Mouse (Mus musculus) neural tube, embryonic 14.5 days (tissue): ENCODE results near the gene Rnf8. TPM values are rescaled to one million over a fixed set of nuclear protein-coding genes. Genes with fewer than 3 reads are reported as not detected.
A peak's percentile ranks its signal among the peaks of the same experiment; 100 is the strongest.
"Not testable (repeated sequence)": the region's sequence is repeated elsewhere in the genome, so short reads cannot be mapped to it uniquely, and the experiment has no call there.

ENCODE experiments used
- ATAC-seq: fragments of 200-750 bp; cut with Nextera tagmentation; 2 replicates; pipeline ENCODE4 v1.8.0; 2017; ENCODE audit warnings: low read depth, mild to moderate bottlenecking, moderate TSS enrichment, moderate library complexity
- H3K27ac ChIP-seq: fragments of 300-500 bp; sonication (generic); 2 replicates; pipeline ENCODE4 v1.5.1; 2014; ENCODE audit warnings: low read depth, mild to moderate bottlenecking, control low read depth, low read length, moderate library complexity, mixed read lengths
- H3K27me3 ChIP-seq: fragments of 300-500 bp; sonication (generic); 2 replicates; pipeline ENCODE4 v1.6.1; 2014; ENCODE audit warnings: low read length; ENCODE audit not compliant: control insufficient read depth, insufficient read depth
- H3K36me3 ChIP-seq: fragments of 300-500 bp; sonication (generic); 2 replicates; pipeline ENCODE4 v1.6.1; 2014; ENCODE audit warnings: low read length, mixed read lengths; ENCODE audit not compliant: control insufficient read depth, insufficient read depth
- H3K4me1 ChIP-seq: fragments of 300-500 bp; sonication (generic); 2 replicates; pipeline ENCODE4 v1.6.1; 2014; ENCODE audit warnings: low read length; ENCODE audit not compliant: control insufficient read depth, insufficient read depth
- H3K4me2 ChIP-seq: fragments of 300-500 bp; sonication (generic); 2 replicates; pipeline ENCODE4 v1.6.1; 2014; ENCODE audit warnings: mild to moderate bottlenecking, low read depth, low read length, control low read depth
- H3K4me3 ChIP-seq: fragments of 300-500 bp; sonication (generic); 2 replicates; pipeline ENCODE4 v1.5.1; 2014; ENCODE audit warnings: low read depth, low read length, control low read depth, mixed read lengths
- H3K9ac ChIP-seq: fragments of 300-500 bp; sonication (generic); replicated peaks from 2 replicates; pipeline ENCODE4 v1.6.1; 2014; ENCODE audit warnings: low read depth, mild to moderate bottlenecking, control low read depth, low read length, mixed read lengths
- H3K9me3 ChIP-seq: fragments of 300-500 bp; sonication (generic); 2 replicates; pipeline ENCODE4 v1.6.1; 2016; ENCODE audit warnings: low read length; ENCODE audit not compliant: control insufficient read depth
- WGBS: fragments of 180-500 bp; shearing (Covaris S2); extraction: QIAGEN DNeasy Blood & Tissue Kit; methylation state at CpG from one replicate; pipeline ENCODE4 v1.1.7; 2014; 5-methylcytosine and 5-hydroxymethylcytosine counted together
- polyA plus RNA-seq: library from polyadenylated mRNA; unstranded; fragments of >200 nt; fragmentation: Nextera tagmentation; extraction: Ambion mirVana; gene quantifications from 2 replicates; pipeline ENCODE4 v1.2.1, GENCODE M21; 2014

The Rnf8 gene
- polyA plus RNA-seq, 1 experiment from 2014 or later: 76.8 TPM

DNA sequence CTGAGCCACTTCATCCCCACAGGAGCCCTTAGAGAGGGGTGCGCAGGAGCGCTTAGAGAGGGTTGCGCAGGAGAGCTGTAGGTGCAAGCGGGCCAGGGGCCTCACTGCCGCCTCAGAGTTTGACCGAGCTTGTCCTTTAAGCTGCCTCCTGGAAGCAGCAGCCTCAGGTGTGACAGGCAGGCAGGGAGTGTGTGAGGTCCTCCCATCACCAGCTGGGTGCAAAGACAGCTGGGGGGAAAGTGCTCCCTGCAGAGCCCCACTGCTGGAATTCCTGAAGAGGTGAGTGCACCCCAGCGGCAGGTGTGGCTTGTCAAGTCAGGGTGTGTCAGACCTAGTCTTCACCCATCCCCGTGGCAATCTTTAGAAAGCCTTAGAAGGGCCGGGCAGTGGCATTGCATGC, 27.7 kb upstream of the Rnf8 start:
- no peak overlapping the region for H3K4me2 ChIP-seq
- WGBS: 96% methylated on average over 9 of the region's 9 CpGs
- H3K9me3 ChIP-seq: no peaks in the 10 kb centered on the region
- no peak overlapping the region for H3K4me3 ChIP-seq
- no peaks in the 10 kb centered on the region for H3K27me3 ChIP-seq
- no peak overlapping the region for H3K27ac ChIP-seq
- no peak for ATAC-seq
- peaks cover 5% of the 10 kb centered on the region for H3K36me3 ChIP-seq
- H3K9ac ChIP-seq: no peak overlapping the region
- H3K4me1 ChIP-seq: peaks cover 13% of the 10 kb centered on the region

DNA sequence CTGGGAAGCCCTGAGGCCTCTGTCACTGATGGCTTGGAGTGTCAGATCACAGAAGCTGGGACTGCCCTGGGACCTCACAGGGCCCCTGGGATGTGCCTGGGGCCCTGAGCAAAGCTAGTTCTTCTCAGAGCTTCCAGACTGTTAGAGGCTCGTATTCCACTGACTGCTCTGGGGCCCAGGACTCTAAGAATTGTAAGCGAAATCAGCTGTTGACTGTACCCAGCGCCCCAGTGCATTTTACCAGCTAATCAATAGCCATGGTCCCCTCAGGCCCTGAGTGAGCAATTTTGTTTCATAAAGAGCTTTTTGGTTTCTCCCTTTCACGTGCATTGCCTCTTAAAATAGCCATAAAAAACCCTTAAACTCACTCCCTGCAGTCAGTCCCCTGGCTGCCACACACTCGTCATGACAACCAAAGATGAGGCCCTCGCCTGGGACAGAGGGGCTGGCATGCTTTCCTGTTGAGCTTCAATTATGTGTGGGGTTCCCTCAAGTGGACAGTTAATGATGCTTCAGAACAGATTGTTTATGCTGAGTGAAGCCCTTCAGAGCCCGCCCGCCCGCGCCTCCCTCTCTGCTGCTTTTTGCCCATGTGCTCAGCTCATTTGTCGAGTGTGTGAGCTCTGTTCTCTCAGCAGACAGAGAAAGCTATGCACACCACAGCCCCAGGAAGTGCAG, 25.2 kb upstream of the Rnf8 start:
- Histone ChIP-seq H3K9ac (no peak overlapping the region), H3K27me3 (no peaks in the 10 kb centered on the region), H3K36me3 (peaks cover under 1% of the 10 kb centered on the region; the same call in 1 of the 2 replicates), H3K4me1 (peaks cover 13% of the 10 kb centered on the region), H3K4me2 (no peak overlapping the region), H3K27ac (peak overlapping the region; percentile 55), H3K9me3 (no peaks in the 10 kb centered on the region), H3K4me3 (no peak overlapping the region)
- WGBS: 11% methylated on average over 11 of the region's 11 CpGs
- ATAC-seq: peak; percentile 80

DNA sequence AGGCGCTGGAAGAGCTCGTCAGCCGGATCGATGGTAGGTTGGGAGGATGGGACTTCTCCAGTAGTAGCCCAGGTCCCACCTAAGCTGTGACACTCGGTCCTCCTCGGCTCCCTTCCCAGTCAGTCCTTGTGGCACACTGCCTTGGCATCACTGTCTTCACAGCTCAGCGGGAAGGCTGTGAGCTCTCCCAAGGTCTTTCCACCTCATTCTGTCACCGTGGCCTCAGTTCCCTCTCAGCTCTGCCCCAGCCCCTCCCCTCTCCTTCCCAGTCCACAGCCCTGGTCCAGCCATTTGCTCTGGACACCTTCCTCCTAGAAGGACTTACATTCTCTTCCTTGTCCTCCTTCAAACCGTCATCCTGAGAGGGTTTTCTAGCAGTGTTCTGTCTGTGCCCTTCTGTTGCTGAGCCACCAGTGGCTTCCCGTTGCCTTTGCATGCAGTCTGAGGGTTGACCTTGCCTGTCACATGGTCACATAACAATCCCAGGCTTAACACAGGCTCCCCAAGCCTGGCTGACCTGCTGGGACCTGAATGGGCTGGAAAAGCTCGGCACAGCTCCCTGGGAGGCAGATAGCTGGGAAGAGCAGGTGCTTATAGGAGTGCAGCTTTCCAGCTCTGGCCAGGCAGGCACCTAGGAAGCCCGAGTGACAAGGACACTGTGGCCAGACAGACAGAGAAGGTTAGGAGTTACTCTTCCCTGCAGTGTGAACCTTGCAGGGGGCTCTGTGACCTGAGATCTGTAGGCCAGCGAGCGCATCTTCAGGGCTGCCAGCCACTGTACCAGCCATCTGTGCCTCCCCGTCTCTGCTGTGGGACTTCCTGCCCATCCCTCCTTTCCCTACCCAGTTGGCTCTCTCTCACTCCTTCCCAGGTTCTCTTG, 18.5 kb upstream of the Rnf8 start:
- Histone ChIP-seq H3K9ac (no peak overlapping the region), H3K27me3 (no peaks in the 10 kb centered on the region), H3K4me1 (no peaks in the 10 kb centered on the region), H3K4me3 (no peak overlapping the region), H3K36me3 (peaks cover 15% of the 10 kb centered on the region; the same call in 1 of the 2 replicates), H3K27ac (no peak overlapping the region), H3K9me3 (no peaks in the 10 kb centered on the region), H3K4me2 (no peak overlapping the region)
- 0 out of 2 replicates have a peak, but pooled peaks have one; percentile 9 for ATAC-seq
- 79% methylated on average over 15 of the region's 15 CpGs for WGBS

DNA sequence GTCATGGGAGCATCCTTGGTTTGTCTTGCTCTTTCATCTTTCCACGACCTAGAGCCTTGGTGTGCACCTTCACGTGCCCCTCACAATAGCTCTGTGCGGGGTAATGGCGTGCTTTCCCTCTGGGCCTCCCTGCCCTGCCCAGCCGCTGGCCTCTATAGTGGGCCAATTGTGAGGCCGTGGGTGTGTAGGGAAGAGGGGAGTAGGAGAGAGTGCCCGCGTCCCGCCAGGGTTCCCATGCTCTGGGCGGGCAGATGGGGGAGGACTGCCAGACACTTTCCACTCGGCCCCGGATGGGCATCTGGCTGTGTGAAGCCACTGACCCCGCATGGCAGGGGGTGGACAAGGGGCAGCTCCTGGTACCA, 17.8 kb upstream of the Rnf8 start:
- Histone ChIP-seq H3K4me3 (no peak overlapping the region), H3K36me3 (peaks cover 15% of the 10 kb centered on the region; the same call in 1 of the 2 replicates), H3K27me3 (no peaks in the 10 kb centered on the region), H3K4me1 (no peaks in the 10 kb centered on the region), H3K27ac (no peak overlapping the region), H3K9ac (no peak overlapping the region), H3K4me2 (no peak overlapping the region), H3K9me3 (no peaks in the 10 kb centered on the region)
- ATAC-seq: 0 out of 2 replicates have a peak, but pooled peaks have one; percentile 41
- WGBS: 49% methylated on average over 13 of the region's 13 CpGs

DNA sequence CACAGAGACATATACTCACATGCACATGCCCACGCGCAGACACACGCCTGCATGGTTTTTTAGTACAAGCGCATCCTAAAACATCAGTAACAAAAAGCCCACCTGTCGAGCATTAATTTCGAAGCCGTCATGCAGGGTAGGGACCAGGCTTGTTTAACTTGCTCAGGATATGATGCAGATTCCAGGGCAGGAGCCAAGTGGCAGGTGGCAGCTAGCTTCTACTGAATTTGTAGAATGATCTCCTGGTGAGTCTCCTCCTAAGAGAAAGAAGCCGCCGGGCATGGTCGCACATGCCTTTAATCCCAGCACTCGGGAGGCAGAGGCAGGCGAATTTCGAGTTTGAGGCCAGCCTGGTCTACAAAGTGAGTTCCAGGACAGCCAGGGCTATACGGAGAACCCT, 15.5 kb upstream of the Rnf8 start:
- Histone ChIP-seq H3K9ac (no peak overlapping the region), H3K27me3 (no peaks in the 10 kb centered on the region), H3K4me3 (no peak overlapping the region), H3K4me2 (no peak overlapping the region), H3K27ac (no peak overlapping the region), H3K36me3 (peaks cover 17% of the 10 kb centered on the region), H3K4me1 (no peaks in the 10 kb centered on the region), H3K9me3 (no peaks in the 10 kb centered on the region)
- WGBS: 94% methylated on average over 14 of the region's 14 CpGs
- no peak for ATAC-seq

DNA sequence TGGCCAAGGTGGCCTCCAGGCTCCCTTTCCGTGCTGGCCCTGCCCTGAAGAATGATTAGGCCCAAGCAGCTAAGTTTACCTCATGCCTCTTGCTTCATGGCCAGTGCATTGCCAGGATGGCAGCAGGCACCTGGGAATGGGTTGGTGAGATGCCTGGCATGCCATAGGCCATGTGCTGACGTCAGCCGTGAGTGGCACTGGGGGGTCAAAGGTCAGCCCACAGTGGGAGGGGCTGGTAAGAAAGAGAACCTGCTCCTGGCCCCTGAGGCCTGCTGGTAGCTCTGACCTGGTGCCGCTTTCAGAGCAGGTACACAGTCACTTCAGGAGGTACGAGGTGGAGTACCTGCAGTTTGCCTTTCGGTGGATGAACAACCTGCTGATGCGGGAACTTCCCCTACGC, 15.1 kb upstream of the Rnf8 start:
- Histone ChIP-seq H3K4me3 (no peak overlapping the region), H3K9me3 (no peaks in the 10 kb centered on the region), H3K27me3 (no peaks in the 10 kb centered on the region), H3K4me1 (no peaks in the 10 kb centered on the region), H3K4me2 (no peak overlapping the region), H3K9ac (0 out of 2 replicates have a peak overlapping the region, but pooled peaks have one; percentile 21), H3K36me3 (peaks cover 17% of the 10 kb centered on the region), H3K27ac (no peak overlapping the region)
- ATAC-seq: no peak
- 90% methylated on average over 8 of the region's 8 CpGs for WGBS

DNA sequence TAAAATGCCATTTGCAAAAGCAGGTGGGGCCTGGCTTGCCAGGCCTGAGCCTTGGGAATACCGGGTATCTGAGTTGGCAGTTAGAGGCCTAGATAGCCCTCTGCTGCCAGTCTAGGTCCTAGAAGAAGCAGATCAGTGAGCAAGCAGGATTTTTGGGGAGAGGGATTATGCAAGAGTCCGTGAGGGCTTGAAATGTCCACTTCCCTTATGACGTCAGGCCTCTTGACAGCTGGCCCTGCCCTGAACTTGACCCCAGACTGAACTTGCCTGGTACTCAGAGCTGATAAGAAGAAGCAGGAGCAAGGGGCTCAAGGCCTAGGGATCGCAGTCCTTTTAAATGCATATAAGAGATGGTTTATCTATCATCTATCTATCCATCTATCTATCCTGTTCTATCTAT, 13.2 kb upstream of the Rnf8 start:
- no peaks in the 10 kb centered on the region for H3K4me1 ChIP-seq
- no peaks in the 10 kb centered on the region for H3K9me3 ChIP-seq
- no peak for ATAC-seq
- H3K27me3 ChIP-seq: no peaks in the 10 kb centered on the region
- WGBS: 77% methylated on average over 4 of the region's 4 CpGs
- H3K27ac ChIP-seq: no peak overlapping the region
- H3K9ac ChIP-seq: no peak overlapping the region
- peaks cover 7% of the 10 kb centered on the region for H3K36me3 ChIP-seq
- H3K4me2 ChIP-seq: no peak overlapping the region
- H3K4me3 ChIP-seq: no peak overlapping the region

DNA sequence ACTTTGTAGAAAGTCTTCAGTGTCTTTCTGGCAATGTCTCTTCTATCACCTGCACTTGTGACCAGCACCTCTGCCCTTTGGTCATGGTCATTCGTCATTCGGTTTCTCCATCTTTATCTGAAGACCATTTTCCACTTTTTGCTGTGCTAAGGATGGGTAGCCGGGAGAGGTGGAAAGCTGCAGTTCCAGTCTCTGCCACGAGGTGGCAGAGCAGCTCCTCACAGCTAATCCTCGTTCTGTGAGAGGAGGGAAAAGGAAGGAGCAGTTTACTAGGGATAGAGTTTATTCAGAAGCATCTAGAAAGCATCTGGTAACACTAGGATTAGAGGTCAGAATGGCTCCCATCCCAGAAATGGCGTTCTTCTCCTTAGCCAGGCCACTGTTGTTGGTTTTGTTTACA, 11.3 kb upstream of the Rnf8 start:
- Histone ChIP-seq H3K27ac (no peak overlapping the region), H3K9me3 (no peaks in the 10 kb centered on the region), H3K36me3 (peaks cover 7% of the 10 kb centered on the region), H3K4me2 (no peak overlapping the region), H3K27me3 (no peaks in the 10 kb centered on the region), H3K4me1 (no peaks in the 10 kb centered on the region), H3K4me3 (no peak overlapping the region), H3K9ac (no peak overlapping the region)
- WGBS: 27% methylated on average over 6 of the region's 6 CpGs
- ATAC-seq: no peak

DNA sequence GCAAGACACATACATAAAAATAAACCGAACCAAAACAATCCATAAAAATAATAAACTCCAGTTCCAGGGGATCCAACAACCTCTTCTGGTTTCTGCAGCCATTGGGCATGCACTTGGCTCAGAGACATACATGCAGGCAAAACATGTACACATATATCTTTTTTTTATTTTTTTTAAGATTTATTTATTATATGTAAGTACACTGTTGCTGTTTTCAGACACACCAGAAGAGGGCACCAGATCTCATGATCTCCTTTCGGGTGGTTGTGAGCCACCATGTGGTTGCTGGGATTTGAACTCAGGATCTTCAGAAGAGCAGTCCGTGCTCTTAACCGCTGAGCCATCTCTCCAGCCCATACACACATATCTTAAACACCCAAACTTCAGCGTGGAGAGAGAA, 1.1 kb upstream of the Rnf8 start:
- not testable (repeated sequence) for H3K27ac ChIP-seq, H3K36me3 ChIP-seq, H3K27me3 ChIP-seq, H3K4me2 ChIP-seq, H3K4me3 ChIP-seq, H3K9me3 ChIP-seq, H3K9ac ChIP-seq, ATAC-seq
- WGBS: 88% methylated on average over 5 of the region's 5 CpGs
- peaks cover 19% of the 10 kb centered on the region for H3K4me1 ChIP-seq
